Mouse (Mus musculus) heart, postnatal 25 days (tissue): ENCODE measurements around the gene Tle3. TPM values are rescaled to one million over a fixed set of nuclear protein-coding genes. Genes with fewer than 3 reads are reported as not detected.

ENCODE experiments used
- DNase-seq: peaks from one replicate; pipeline ENCODE4 v3.0.0; 2022; ENCODE audit warnings: low spot score
- intact Hi-C: fragments of 180-260 bp; cut with DNase I; formaldehyde crosslinking; loops from one replicate; pipeline ENCODE4 v1.15.1; 2025
- total RNA-seq, 2 experiments: library from RNA; stranded (reverse); gene quantifications; 2 replicates each; pipeline ENCODE4 v1.2.3; 2021

The Tle3 gene
- total RNA-seq, 2 experiments from 2014 or later, result 15.5 to 17.4 TPM

DNA sequence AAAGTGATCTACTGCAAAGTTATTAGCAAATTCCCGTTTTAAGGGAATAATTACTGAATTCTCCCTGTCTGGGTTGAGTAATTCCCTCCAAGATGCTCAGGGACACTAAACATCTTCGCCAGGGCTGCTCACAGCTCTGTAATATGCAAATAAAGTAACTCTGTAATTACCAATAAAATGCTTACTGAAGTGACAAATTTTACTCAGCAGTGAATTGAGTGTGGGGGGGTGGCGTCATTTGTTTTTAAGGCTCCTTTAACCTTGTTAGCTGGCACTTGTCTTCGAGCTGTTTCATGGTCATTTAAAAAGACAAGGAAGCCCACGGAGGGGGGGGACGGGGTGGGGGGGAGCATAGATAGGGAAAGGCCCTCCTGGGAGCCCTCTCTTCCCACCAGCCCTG lies 23.6 kb upstream of the Tle3 start:
- intact Hi-C loops, result loop anchor here (5.0 kb wide), 1 partner anchor 71 kb away; no protein-coding TSS in a partner anchor
- DNase-seq, result no peak

DNA sequence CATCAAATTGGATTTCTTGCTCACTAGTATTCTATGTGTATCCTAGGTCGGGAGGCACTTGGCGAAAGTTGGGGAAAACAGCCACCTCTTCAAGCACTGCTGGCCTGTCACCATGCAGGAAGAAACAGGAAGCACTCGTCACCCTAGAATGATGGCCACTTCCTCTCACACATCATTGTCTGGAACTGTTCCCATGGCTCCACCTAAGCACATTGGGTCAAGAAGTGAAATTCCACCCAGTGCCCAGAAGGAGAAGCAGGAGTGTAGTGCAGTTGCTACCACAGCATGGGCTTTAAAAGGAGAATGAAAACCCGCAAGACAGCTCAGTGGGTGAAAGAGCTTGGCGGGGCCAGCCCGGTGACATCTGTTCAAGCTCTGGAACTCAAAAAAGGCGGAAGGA lies 22.5 kb upstream of the Tle3 start:
- DNase-seq, result peak; percentile 32

DNA sequence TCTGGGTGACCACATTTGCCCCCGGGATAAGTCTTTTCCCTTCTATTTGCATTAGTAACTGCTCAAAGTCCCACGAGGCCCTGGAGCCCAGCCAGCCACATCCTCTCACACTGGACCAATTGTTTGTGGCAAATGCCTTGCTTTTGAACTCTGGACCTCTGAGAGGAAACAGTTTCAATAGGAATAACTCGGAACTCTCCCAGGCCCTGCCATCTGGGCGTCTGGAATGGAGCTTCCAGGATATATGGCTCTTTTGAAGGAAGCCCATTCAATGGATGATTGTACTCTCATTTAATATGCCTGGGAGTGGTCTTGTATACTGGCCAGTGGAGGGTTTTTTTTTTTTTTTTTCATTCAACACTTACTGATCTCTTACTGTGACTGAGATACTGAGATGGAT lies 21.0 kb upstream of the Tle3 start:
- intact Hi-C loops, result loop anchor here (2.0 to 5.0 kb wide), 2 partner anchors 16 to 319 kb away; no protein-coding TSS in a partner anchor
- DNase-seq, result peak; percentile 56

More for the DNA sequence above, 22.5 kb upstream of the Tle3 start:
- intact Hi-C loops, result loop anchor here (2.0 to 5.0 kb wide), 3 partner anchors 17 to 317 kb away; no protein-coding TSS in a partner anchor

DNA sequence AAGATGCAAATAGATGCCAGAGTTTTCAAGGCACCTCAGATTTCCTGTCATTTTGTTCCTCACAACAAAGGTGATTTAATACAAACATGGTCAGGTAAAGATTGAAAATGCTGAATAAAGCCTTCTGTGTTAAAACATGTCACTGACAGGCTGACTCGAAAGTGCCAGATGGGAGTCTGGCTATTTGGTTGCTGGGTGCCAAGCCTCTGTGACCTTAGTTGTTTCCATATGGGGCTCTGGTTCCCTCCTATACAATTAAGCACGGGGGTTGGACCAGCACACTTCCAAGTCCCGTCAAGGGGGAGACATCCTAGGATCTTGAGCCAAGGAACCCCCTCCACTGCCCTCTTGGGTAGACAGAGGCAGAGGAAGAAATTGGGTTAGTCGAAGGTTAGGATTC lies 13.2 kb upstream of the Tle3 start:
- intact Hi-C loops, result no loop called here
- DNase-seq, result no peak

DNA sequence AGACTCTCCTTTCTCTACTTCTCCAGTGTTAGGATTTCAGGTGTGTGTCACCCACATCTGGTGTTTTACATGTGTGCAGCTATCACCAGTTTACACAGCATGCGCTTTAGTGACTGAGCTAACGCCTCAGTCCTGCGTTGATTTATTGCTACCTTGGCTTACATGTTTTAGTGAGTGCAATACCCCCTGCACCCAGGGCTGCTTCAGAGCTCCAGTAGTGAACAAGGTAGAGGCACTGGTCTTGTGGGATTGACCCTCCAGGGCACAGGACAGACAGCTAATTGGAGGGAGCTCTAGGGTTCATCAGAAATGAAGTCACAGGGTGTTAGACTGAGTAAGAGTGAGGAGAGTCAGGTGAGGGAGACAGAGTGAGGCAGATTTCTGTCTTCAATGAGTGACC lies 12.4 kb upstream of the Tle3 start:
- intact Hi-C loops, result no loop called here
- no peak for DNase-seq

DNA sequence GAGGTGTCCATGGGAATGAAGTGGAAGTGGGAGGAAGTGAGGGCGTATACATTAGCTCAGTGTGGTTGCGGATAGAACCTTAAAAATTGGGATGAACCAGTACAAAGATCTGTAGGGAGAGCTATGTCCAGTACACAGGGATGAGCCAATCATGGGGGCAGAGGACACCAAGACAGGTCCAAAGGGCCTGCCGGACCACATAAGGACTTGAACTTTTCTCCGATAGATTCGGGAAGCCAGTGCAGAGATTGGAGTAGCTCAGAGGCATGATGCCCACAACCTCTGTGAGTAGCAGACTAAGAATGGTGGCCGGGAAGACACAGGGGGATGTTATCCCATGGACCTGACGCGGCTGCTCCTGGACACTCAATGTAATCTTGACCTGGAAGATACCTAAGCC lies 12.0 kb upstream of the Tle3 start:
- intact Hi-C loops, result no loop called here
- no peak for DNase-seq

DNA sequence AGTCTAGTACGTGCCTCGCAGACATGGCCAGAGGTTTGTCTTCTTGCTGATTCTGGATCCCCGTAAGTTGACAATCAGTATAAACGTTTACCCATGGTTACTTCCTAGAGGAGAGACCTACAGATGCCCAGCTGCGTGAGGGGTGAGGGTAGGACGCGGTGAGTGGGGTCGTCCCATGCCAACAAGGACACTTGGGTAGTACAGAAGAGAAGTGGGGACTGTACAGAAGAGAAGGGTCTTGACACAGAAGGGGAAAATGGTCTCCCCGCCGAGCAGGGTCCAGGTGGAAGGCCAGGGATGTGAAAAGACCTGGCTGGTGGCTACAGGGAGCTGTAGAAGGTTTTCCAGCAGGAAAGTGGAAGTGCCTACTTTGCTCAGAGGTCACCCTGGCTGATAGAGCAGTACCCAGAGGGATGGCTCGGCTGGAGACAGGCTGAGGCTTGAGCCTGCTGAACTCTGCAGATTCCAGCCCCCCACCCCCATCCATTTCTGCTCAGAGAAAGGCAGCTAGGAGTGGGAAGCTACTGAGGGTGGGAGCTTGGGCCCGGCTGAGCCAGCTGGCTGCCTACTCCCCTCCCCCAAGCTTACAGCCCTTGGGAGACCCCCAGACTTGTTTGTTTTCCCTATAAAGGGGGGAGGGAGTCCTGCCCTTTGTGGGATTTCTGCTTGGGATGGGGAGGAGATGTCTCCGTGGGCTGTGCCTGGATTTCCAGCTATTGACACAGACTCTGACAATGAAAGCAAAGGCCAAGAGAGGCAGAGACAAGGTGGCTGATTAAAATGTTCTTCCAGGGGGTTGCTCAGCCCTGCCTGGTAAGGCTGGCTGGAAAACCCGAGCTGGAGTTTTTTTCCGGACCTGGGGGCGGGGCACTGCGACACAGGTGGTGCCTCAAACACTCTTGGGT lies 11.2 kb upstream of the Tle3 start:
- no peak for DNase-seq
- intact Hi-C loops, result no loop called here

DNA sequence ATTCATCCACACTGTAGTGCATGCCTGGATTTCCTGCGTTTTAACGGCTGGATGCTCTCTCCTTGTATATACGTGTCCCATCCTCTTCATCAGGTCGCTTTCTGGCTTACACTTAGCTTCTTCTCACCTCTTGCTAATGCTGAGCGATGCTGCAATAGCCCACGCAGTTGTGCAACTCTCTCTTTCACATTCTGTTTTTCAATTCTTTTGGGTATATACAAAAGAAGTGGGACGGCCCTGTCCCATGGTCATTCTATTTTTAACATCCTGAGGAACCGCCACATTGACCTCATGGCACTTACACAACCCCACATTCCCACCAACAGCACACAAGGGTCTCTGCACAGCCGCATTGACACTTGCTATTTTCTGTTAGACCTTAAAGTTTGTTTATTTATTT lies 9.0 kb upstream of the Tle3 start:
- DNase-seq, result no peak
- intact Hi-C loops, result no loop called here

DNA sequence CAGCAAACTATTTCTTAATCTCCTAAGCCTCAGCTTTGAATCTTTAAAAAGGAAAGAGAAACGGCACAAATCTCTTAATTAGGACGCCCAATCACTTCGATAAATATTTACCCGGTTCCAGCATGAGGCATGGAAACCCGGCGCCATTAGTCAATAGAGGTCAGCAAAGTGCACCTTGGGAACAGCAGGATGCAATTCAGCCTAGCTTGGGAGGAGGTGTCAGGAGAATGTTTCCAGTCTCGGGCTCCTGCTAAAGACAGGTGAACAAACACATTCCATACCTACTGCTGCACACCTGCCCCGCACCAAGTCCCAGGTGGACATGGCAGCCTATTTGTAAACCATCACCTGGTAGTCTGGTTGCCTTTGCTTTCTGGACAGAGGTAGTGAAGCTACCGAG lies 6.1 kb upstream of the Tle3 start:
- intact Hi-C loops, result loop anchor here (2.0 to 5.0 kb wide), 2 partner anchors 15 to 149 kb away; no protein-coding TSS in a partner anchor

DNA sequence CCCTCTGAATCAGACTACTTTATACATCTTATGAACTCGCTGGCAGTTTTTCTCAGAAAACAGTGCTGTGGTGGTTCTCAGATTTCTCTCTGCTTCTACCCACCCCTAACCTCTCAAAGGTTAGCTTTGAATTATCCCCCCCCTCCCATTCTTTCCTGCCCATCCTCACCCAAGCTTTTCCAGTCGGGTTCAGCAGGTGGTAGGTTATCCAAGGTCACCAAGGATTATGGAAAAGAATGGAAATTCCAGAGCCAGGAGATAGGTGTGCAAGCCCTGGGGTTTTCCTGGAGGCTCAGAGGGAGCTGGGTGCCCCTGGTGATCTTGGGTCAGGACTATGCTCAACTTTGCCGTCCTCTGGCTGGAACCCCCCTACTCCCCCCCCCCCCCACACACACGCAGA lies 5.0 kb upstream of the Tle3 start:
- intact Hi-C loops, result loop anchor here (2.0 to 5.0 kb wide), 2 partner anchors 16 to 150 kb away; no protein-coding TSS in a partner anchor

More for the DNA sequence above, 6.1 kb upstream of the Tle3 start:
- no peak for DNase-seq

DNA sequence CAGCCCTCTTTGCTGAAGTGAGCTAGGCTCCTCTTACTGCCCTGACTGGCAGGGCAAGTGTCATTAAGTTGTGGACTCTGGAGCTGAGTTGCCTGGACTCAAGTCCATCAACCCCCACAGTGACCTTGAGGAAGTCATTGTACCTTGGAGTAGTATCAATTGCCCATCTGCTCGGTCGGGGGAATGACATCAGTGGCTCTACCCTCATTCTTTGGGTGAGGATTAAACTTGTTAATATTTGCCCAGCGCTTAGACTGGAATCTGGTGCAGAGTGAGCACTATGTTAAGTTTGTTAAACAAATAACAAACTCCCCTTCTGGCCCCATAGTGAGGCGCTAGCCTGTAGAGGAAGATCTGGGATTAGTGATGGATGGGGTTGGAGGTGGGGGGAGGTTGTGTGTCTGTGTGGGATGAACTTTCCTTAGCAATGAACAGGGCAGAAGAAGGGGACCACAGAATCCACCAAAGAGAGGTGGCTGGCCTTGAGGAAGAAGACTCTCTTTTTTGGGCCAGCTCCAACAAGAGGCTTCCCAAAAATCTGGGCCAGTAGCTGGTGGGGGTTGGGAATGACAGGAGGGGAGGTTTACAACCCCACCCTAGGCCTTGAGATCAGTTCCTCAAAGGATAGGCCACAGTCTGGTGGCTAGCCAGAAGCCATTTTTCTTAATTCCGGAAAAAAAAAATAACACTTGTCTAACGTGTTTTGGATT lies 4.2 kb upstream of the Tle3 start:
- intact Hi-C loops, result loop anchor here (2.0 to 5.0 kb wide), 4 partner anchors 17 to 151 kb away; no protein-coding TSS in a partner anchor
- DNase-seq, result no peak

More for the DNA sequence above, 5.0 kb upstream of the Tle3 start:
- no peak for DNase-seq

DNA sequence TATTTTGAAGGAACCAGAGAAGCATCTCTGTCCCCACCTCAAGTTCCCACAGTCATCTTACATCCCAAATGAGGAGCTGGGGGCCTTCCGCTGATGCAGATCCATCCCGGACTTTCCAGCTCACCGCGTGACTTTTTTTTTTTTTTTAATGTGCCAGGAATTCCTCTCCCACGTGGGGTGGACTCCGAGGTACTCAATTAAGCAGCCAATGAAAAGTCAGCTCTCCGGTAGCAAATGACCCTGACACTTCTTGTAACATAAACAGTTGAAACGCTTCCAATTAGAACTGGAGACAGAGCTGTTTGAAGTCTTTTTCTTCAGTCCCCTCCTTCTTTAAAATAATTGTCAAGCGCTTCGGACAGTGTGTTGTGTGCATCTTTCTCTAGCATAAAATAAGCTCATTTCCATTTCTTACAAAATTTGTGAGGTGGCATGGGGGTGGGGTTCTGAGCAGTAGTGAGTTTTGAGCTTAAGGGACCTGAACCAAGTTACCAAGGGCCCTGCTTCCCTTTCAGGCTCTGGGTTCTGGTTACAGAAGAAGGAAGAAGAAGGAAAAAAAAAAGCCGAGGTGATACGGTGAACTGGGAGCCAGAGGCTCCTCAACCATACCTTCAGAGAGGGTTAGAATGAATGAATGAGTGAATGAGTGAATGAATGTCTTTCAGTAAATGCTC lies 3.5 kb upstream of the Tle3 start:
- intact Hi-C loops, result loop anchor here (2.0 to 5.0 kb wide), 3 partner anchors 44 to 151 kb away; no protein-coding TSS in a partner anchor
- peak; percentile 44 for DNase-seq

DNA sequence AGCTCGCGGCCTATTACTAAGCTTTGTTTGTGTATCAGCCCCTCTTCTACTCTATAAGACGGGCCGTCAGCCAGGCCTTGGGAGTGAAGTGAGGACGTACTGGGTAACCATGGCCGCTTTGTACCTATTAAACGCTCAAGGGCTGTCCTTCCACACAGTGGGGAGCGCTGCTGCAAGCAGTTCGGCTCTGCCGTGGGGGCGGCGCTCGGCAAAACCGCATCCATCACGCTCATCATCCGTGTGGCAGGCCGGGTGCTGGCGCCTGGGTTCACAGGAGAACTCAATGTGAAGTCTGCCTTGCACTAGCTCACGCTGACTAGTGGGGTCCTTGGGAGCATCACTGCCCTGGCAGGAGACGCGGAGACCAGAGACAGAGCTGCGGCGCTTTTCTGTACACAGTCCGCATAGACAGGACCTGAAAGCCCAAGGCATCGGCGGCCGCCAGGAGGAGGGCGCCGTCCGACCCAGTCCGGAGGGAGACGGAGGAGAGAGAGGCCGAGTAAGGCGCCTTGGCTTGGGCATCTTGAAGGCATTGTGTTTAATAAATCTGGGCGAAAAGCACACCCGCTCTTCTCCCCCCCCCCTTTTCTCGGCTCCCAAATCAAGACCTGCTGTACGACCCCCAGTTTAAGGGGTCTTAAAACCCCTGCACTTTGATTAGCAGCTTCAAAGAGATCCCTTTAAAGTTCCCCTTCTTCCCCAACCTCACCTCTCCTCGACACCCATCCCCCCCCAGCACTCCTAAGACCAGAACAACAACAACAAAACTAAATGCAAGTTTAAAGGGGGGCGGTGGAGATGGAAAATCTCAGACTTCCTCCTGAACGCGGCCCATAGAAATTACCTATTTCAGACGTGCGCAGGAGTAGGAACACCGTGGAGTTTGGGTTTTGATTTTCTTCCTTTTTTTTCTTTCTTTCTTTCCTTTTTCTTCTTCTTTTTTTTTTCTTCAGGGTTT lies 2.6 kb upstream of the Tle3 start:
- intact Hi-C loops, result loop anchor here (2.0 to 5.0 kb wide), 4 partner anchors 45 to 528 kb away; no protein-coding TSS in a partner anchor
- DNase-seq, result peak; percentile 18

DNA sequence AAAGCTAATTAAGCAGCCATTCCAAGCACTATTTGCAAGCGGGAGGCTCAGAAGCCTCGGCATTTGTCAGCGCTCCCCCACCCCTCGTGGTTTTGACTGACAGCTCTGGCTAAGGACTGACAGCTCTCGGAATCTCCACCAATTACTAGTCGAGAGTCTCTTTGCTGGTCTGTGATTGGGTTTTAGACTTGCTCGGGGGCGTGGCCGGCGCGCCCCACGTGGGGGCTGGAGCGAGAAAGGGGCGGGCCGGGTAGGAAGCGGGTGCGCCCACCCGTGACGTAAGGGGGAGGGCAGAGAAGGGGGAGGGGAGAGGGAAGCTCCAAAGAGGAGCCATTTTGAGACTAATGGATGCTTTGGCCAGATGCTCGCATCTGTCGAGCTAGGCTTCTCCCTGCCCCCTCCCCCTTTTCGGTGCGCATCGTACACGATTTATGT lies 1.7 kb upstream of the Tle3 start:
- intact Hi-C loops, result loop anchor here (5.0 kb wide), 1 partner anchor 527 kb away; no protein-coding TSS in a partner anchor
- peak; percentile 97 for DNase-seq

DNA sequence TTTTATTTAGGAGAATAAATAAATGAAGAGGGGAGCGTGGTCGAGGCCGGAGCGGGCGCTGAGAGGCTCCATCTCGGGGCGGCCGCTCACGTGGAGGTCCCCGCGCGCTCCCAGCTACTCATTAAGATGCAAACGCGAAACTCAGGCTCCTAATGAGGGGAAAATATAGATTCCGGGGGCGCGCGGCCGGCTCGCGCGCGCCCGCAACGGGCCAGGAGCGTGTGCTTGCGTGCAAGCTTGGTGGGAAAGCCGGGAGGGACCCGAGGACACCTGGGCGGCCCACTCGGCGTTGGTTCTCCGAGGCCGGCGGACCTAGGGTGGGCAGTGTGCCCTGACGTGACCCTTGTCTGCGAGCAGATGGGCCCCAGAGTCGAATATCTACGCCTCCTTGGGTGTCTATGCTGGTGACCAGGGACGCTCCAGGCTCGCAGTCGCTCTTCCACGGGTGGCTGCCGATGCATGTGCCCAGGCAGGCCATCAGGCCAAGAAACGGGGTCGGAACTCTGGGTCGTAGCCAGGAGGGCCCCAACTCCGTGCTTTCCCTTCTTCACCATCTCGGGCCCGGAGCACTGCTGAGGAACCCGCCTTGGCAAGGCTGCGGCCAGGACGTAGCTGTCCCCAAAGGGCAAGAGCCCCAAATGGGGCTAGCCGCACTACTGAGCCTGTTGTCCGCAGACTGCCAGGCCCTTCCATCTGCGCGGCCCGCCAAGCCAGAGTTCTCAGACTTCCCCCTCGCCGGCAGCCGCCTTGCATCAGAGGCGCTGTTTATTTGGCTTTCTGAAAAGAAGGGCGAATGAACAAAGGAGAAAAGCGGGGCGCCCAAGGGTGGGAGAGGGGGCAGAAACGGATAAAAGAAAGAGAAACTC lies 1.0 kb upstream of the Tle3 start:
- intact Hi-C loops, result loop anchor here (5.0 kb wide), 1 partner anchor 526 kb away; no protein-coding TSS in a partner anchor
- DNase-seq, result peak; percentile 59

DNA sequence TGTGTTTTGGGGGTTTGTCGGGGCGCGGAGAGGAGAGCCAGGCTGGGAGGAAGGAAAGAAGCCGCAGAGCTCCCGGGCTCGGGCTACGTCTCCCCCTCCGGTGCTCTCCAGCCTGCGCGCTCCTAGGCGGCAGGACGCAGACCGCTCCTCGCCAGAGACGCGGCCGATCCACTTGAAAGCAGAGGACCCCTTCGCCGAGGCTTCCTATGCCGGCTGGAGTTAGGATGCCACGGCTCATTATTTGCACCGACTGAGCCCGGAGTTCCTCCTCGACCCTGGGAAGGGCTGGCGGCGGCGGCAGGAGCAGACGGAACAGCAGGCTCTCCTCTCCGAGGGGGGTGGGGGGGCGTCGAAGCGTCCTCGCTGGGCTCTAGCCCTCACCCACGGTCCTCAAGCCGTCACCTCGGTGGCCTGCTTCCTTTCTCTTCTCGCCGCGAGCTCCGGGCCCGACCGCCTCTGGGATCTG lies 377 bp downstream of the Tle3 start:
- intact Hi-C loops, result loop anchor here (2.0 to 5.0 kb wide), 2 partner anchors 324 to 525 kb away; no protein-coding TSS in a partner anchor

DNA sequence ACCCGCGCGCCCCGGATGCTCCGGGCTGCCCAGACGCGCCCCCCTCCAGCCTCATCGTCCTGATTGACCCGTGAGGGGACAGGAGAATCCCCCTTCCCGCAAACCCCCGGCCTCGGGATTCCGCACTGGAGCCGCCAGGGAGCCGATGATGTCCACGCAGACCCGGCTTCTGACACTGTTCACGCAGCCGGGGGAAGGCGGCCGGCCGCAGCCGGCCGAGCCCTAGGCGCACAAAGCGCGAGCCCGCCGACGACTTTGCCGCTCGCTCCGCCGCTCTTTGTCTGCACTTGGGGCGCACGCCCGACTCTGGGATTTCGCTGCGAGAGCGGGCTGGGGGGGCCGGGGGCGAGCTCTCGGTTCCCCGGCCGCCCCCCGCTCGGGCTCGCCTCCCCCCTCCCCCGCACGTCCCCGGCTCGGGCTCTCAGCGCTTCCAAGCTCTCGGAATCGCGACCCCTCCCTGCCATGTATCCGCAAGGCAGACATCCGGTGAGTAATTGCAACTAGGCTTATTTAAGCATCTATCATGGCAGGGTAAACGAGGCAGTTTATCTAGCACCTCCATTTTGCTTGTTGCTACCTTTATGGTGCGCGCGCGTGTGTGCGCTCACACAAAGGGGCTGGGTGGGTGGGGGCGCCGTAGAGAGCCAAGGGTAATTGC lies 939 bp downstream of the Tle3 start:
- peak; percentile 28 for DNase-seq
- intact Hi-C loops, result loop anchor here (2.0 to 5.0 kb wide), 2 partner anchors 324 to 524 kb away; no protein-coding TSS in a partner anchor

More for the DNA sequence above, 377 bp downstream of the Tle3 start:
- DNase-seq, result no peak
